Mouse (Mus musculus) intestine, postnatal 0 days (tissue): ENCODE measurements around the gene Lpxn. TPM values are rescaled to one million over a fixed set of nuclear protein-coding genes. Genes with fewer than 3 reads are reported as not detected.
A peak's percentile ranks its signal among the peaks of the same experiment; 100 is the strongest.

Experiments used
- ATAC-seq: fragments of 200-750 bp; cut with Nextera tagmentation; 2 replicates; pipeline ENCODE4 v1.8.0; 2017; ENCODE audit warnings: mild to moderate bottlenecking, moderate TSS enrichment, moderate library complexity
- H3K27ac ChIP-seq: fragments of 300-500 bp; sonication (generic); 2 replicates; pipeline ENCODE4 v1.5.1; 2014; ENCODE audit warnings: mild to moderate bottlenecking, low read depth, low read length, moderate library complexity
- H3K27me3 ChIP-seq: fragments of 300-500 bp; sonication (generic); replicated peaks from 2 replicates; pipeline ENCODE4 v1.6.1; 2014; ENCODE audit warnings: low read length, mixed read lengths; ENCODE audit not compliant: control insufficient read depth, insufficient read depth
- H3K36me3 ChIP-seq: fragments of 300-500 bp; sonication (generic); 2 replicates; pipeline ENCODE4 v1.6.1; 2014; ENCODE audit warnings: mild to moderate bottlenecking, moderate library complexity; ENCODE audit not compliant: control insufficient read depth, insufficient read depth
- H3K4me1 ChIP-seq: fragments of 300-500 bp; sonication (generic); replicated peaks from 2 replicates; pipeline ENCODE4 v1.6.1; 2014; ENCODE audit warnings: antibody characterized with exemption, low read length, mixed read lengths; ENCODE audit not compliant: control insufficient read depth, insufficient read depth
- H3K4me2 ChIP-seq: fragments of 300-500 bp; sonication (generic); replicated peaks from 2 replicates; pipeline ENCODE4 v1.6.1; 2014; ENCODE audit warnings: low read depth, mild to moderate bottlenecking, moderate library complexity
- H3K4me3 ChIP-seq: fragments of 300-500 bp; sonication (generic); 2 replicates; pipeline ENCODE4 v1.5.1; 2014; ENCODE audit warnings: low read depth, low read length
- H3K9ac ChIP-seq: fragments of 300-500 bp; sonication (generic); 2 replicates; pipeline ENCODE4 v1.6.1; 2014; ENCODE audit warnings: mild to moderate bottlenecking, low read depth, low read length
- H3K9me3 ChIP-seq: fragments of 300-500 bp; sonication (generic); 2 replicates; pipeline ENCODE4 v1.6.1; 2016; ENCODE audit warnings: mixed run types; ENCODE audit not compliant: control insufficient read depth
- CTCF ChIP-seq: sonication (generic); IDR thresholded peaks from 2 replicates; pipeline ENCODE4 v1.5.1; 2016; ENCODE audit warnings: low read depth, mild to moderate bottlenecking, control low read depth, antibody characterized with exemption, moderate library complexity
- WGBS: fragments of 180-500 bp; shearing (Covaris S2); extraction: QIAGEN DNeasy Blood & Tissue Kit; methylation state at CpG from one replicate; pipeline ENCODE4 v1.1.7; 2014; 5-methylcytosine and 5-hydroxymethylcytosine counted together
- polyA plus RNA-seq: library from polyadenylated mRNA; unstranded; fragments of >200 nt; fragmentation: Nextera tagmentation; extraction: Ambion mirVana; gene quantifications from 2 replicates; pipeline ENCODE4 v1.2.1, GENCODE M21; 2015

Lpxn gene
- polyA plus RNA-seq: 1.7 and 1.9 TPM in 2 replicates

DNA sequence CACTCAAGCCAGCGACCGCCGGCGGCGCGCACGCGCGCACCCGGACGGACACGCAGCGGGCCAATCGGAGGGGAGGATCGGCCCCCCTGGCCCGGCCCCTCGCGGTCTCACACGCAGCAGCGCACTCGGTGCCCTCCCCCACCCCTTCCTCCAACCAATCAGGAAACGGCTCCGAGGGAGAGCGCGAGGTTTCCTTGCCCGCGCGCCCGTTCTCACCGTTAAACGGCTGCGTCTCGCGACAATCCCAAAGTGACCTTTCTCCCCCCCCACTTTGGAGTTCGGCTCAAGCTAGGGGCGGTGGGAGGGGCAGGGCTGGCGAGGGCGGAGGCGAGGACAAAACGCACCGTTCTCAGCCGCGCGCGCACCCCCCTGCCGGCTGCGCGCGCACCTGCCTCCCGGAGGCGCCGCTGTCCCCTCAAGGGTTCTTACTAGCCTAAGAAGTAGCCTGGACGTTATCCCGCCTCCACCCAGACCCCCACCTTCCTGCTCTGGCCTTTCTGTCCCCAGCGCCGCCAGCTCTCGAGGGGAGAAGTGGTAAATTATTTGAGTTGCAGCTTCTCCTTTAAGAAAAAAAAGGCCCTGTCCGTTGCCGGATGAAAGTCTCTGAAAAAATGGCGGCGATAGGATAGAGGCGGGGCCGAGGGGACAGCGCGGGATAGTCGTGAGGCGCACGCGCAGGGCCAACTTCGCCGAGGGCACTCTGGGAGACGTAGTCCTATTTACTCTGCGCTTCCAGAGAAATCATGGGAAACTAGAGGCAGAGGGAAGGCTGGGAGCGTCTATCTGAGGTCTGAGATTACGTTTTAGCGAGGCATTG lies at the start of gene Lpxn, which contains the start of gene Zfp91:
TSS of gene Lpxn (plus strand) at position 683 of the 817 bp plus-strand sequence.
TSS of gene Zfp91 (minus strand) at position 616 of the 817 bp plus-strand sequence.
- peak within 1 kb of the TSS; percentile 100 for H3K27ac ChIP-seq
- TF ChIP-seq CTCF: no peak; the same call in 1 of the 2 replicates
- H3K9ac ChIP-seq: peak within 1 kb of the TSS; percentile 100
- WGBS: under 1% methylated on average over 64 of the region's 76 CpGs
- ATAC-seq: peak; percentile 94
- no peaks in the 10 kb centered on the region for H3K9me3 ChIP-seq
- H3K4me1 ChIP-seq: no peaks in the 10 kb centered on the region; the same call in 1 of the 2 replicates
- H3K4me2 ChIP-seq: peak within 1 kb of the TSS; percentile 71
- no peaks in the 10 kb centered on the region for H3K36me3 ChIP-seq
- peak within 1 kb of the TSS; percentile 99 for H3K4me3 ChIP-seq
- H3K27me3 ChIP-seq: no peaks in the 10 kb centered on the region

DNA sequence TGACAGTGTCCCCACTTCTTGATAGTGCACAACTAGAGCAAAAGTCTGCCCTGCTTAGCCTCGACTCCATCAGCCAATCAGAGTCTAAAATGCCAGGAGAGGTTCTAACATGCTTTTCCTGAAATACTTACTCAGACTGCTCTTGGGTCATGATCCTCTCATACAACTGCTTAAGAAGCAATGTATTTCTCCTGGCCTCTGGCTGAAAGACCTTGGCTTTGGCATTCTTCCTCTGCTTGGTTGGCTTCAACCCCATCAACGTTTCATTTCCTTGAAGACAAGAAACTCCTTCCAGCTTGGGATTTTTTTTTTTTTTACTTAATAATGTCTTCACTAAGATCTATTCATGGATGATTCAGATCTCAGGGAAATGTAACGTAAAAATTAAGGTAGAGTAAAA lies 39.7 kb upstream of the Lpxn start:
- no peaks in the 10 kb centered on the region for H3K9me3 ChIP-seq
- H3K36me3 ChIP-seq: no peaks in the 10 kb centered on the region
- 82% methylated on average over 3 of the region's 3 CpGs for WGBS
- H3K27me3 ChIP-seq: no peaks in the 10 kb centered on the region
- H3K9ac ChIP-seq: no peak overlapping the region
- H3K4me1 ChIP-seq: no peaks in the 10 kb centered on the region
- H3K27ac ChIP-seq: no peak overlapping the region
- ATAC-seq: no peak
- no peak for TF ChIP-seq CTCF
- H3K4me2 ChIP-seq: no peak overlapping the region
- no peak overlapping the region for H3K4me3 ChIP-seq

DNA sequence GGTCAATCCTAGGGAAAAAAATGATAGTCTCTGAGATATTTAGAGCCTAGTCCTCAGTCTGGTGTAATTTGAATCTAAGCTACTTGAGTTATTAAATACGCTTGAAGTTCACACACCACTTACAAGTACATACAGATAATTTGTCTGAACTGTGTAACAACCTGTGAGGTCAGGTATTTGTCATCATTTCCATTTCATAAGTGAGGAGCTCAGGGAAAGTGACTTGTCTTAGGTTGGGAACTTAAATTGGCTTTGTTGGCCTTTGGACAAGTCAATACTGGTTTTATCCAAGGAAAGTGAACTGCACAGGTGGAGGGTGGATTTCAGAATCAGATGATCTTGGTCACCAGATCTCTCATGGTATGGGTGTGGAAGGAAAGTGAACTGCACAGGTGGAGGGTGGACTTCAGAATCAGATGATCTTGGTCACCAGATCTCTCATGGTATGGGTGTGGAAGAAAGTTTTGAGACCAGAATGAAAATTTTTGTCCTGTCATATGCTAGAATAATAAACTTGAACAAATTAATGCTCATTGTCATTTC lies 37.0 kb upstream of the Lpxn start:
- H3K4me1 ChIP-seq: no peaks in the 10 kb centered on the region
- H3K27me3 ChIP-seq: no peaks in the 10 kb centered on the region
- TF ChIP-seq CTCF: no peak
- ATAC-seq: peak; percentile 54; the same call in 1 of the 2 replicates
- no peak overlapping the region for H3K4me3 ChIP-seq
- H3K9ac ChIP-seq: no peak overlapping the region
- no peak overlapping the region for H3K4me2 ChIP-seq
- H3K27ac ChIP-seq: no peak overlapping the region
- 86% methylated on average over 1 of the region's 1 CpGs for WGBS
- peaks cover 3% of the 10 kb centered on the region for H3K36me3 ChIP-seq
- no peaks in the 10 kb centered on the region for H3K9me3 ChIP-seq

DNA sequence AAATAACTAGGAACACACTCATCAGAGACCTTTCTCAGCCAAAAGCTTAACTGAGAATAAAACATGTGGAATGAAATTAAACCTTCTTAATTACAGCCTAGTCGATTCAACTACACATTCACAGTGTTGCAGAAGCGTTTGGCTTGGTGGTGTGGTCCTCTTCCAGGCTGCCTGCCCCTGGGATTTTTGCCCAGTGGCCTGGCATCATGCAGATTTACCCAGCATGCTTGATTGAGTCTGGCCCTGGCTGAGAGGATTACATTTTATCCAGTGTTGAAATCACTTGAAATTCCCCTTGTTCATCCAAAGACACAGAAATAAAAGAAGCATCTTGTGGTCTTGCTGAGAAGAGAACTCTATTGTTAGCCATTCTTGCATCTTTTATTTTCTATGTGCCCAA lies 36.3 kb upstream of the Lpxn start:
- TF ChIP-seq CTCF: no peak
- Histone ChIP-seq H3K4me1 (no peaks in the 10 kb centered on the region), H3K4me2 (no peak overlapping the region), H3K36me3 (peaks cover 7% of the 10 kb centered on the region), H3K9ac (no peak overlapping the region), H3K27ac (no peak overlapping the region), H3K27me3 (no peaks in the 10 kb centered on the region), H3K9me3 (no peaks in the 10 kb centered on the region), H3K4me3 (no peak overlapping the region)
- WGBS: 81% methylated on average over 2 of the region's 2 CpGs
- ATAC-seq: no peak

DNA sequence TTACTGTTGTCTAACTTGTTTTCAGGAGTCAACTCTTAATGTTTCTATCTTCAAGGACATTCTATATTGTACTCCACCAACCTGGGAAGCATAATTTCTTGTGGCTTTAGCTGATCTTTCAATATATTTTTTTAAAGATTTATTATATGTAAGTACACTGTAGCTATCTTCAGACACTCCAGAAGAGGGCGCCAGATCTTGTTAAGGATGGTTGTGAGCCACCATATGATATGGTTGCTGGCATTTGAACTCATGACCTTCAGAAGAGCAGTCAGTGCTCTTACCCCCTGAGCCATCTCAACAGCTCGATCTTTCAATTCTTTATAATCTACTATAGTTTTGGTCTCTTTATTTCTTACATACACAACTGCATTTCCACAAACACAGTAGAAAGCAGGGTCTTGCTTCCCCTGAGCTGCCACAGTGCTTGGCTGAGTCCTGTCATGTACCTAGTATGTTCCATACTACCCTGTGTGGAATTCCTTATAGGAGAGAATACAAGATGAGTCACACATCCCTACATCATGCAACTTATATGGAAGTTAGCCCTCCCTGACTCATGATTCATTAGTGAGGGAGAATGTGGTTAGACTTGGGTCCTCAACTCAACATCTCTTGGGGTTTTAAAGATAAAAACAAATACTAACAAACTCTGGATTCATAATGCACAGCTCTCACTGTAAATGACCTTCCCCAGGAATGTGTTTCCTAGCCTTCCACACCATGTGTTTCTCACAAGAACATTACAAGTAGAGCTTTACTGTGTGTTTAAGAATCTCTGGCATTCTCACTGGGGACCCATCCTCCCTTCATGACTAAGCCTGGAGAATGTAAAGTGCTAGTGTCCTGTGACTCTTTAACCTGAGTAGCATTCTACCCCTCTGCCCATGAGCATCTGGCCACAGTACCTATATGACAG lies 33.5 kb upstream of the Lpxn start:
- H3K27ac ChIP-seq: no peak overlapping the region
- H3K9me3 ChIP-seq: no peaks in the 10 kb centered on the region
- no peak overlapping the region for H3K9ac ChIP-seq
- H3K36me3 ChIP-seq: peaks cover 16% of the 10 kb centered on the region
- H3K4me3 ChIP-seq: no peak overlapping the region
- ATAC-seq: no peak
- WGBS: 62% methylated on average over 2 of the region's 2 CpGs
- peak; percentile 62 for TF ChIP-seq CTCF
- H3K27me3 ChIP-seq: no peaks in the 10 kb centered on the region
- H3K4me1 ChIP-seq: no peaks in the 10 kb centered on the region
- H3K4me2 ChIP-seq: no peak overlapping the region

DNA sequence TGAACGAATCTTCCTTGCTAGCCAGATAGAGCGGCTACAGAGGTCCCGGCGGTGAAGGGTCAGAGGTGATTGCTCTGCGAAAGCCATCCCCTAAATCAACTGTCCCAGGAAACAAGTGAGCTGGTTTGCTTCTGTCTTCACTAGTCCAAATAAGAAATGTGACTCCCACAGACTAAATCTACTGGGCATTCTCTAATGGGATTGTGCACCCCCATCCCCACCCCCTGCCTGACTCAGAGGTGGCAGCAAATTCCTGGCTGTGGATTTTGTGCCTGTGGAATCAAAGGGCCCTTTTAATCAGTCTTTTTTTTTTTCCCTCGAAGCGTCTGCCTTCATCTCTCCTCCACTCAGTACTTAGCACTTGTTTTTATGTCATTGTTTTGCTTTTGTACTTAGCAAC lies 30.7 kb upstream of the Lpxn start, which contains the start of gene Cntf:
TSS of gene Cntf (minus strand) at position 325 of the 400 bp plus-strand sequence.
- no peak within 1 kb of the TSS for H3K4me3 ChIP-seq
- no peaks in the 10 kb centered on the region for H3K9me3 ChIP-seq
- no peak within 1 kb of the TSS for H3K9ac ChIP-seq
- peaks cover 40% of the 10 kb centered on the region for H3K36me3 ChIP-seq
- no peak for ATAC-seq
- 78% methylated on average over 7 of the region's 7 CpGs for WGBS
- TF ChIP-seq CTCF: no peak
- H3K4me1 ChIP-seq: no peaks in the 10 kb centered on the region
- no peaks in the 10 kb centered on the region for H3K27me3 ChIP-seq
- no peak within 1 kb of the TSS for H3K27ac ChIP-seq
- H3K4me2 ChIP-seq: no peak within 1 kb of the TSS
